Mouse (Mus musculus): ENCODE measurements at regions not wholly inside any gene's neighbourhood (a gene's known extent, or its start where the extent isn't known, plus 50 kb on each side); places are given as distances from the start of the nearest gene placed in this dataset.

GRCm38 (mm10) chr1:179906115-179906514, 54.2 kb upstream of the Cdc42bpa start:
- DNase-seq (ENCODE audit: low read depth, low spot score) = no peak

GRCm38 (mm10) chr1:179892711-179893110, 67.6 kb upstream of the Cdc42bpa start:
- DNase-seq (ENCODE audit: low read depth, low spot score) = no peak

- no peak for DNase-seq (ENCODE audit: low read depth, low spot score)
These were observed 72.4 kb upstream of the Cdc42bpa start for GRCm38 (mm10) chr1:179887921-179888320.

GRCm38 (mm10) chr1:179881222-179881621, 77.7 kb upstream of the Ahctf1 start:
- DNase-seq (ENCODE audit: low read depth, low spot score) = no peak

GRCm38 (mm10) chr1:179877893-179878292, 74.4 kb upstream of the Ahctf1 start:
- no peak for DNase-seq (ENCODE audit: low read depth, low spot score)

GRCm38 (mm10) chr1:179873772-179874555, 70.5 kb upstream of the Ahctf1 start:
- no peak for DNase-seq (ENCODE audit: low read depth, low spot score)

- peak; percentile 70 for DNase-seq (ENCODE audit: low read depth, low spot score)
These were observed 68.5 kb upstream of the Ahctf1 start for GRCm38 (mm10) chr1:179871961-179872360.

- no peak for DNase-seq (ENCODE audit: low read depth, low spot score)
These were observed 65.2 kb upstream of the Ahctf1 start for GRCm38 (mm10) chr1:179868656-179869055.

GRCm38 (mm10) chr1:179867493-179867892, 64.0 kb upstream of the Ahctf1 start:
- DNase-seq (ENCODE audit: low read depth, low spot score) = no peak

GRCm38 (mm10) chr1:179866056-179866772, 62.7 kb upstream of the Ahctf1 start:
- DNase-seq (ENCODE audit: low read depth, low spot score) = no peak

GRCm38 (mm10) chr1:179865561-179865960, 62.1 kb upstream of the Ahctf1 start:
- DNase-seq (ENCODE audit: low read depth, low spot score) = no peak

- no peak for DNase-seq (ENCODE audit: low read depth, low spot score)
These were observed 61.2 kb upstream of the Ahctf1 start for GRCm38 (mm10) chr1:179864537-179865226.

- DNase-seq (ENCODE audit: low read depth, low spot score) = peak; percentile 90
These were observed 59.9 kb upstream of the Ahctf1 start for GRCm38 (mm10) chr1:179863420-179863819.

GRCm38 (mm10) chr1:179862941-179863340, 59.5 kb upstream of the Ahctf1 start:
- no peak for DNase-seq (ENCODE audit: low read depth, low spot score)

- DNase-seq (ENCODE audit: low read depth, low spot score) = no peak
These were observed 58.3 kb upstream of the Ahctf1 start for GRCm38 (mm10) chr1:179861776-179862175.

- no peak for DNase-seq (ENCODE audit: low read depth, low spot score)
These were observed 56.0 kb upstream of the Ahctf1 start for GRCm38 (mm10) chr1:179859552-179859902.

- DNase-seq (ENCODE audit: low read depth, low spot score) = peak; percentile 78
These were observed 55.5 kb upstream of the Ahctf1 start for GRCm38 (mm10) chr1:179858780-179859551.

- DNase-seq (ENCODE audit: low read depth, low spot score) = peak; percentile 87
These were observed 50.9 kb upstream of the Ahctf1 start for GRCm38 (mm10) chr1:179854288-179854965.
